Mouse (Mus musculus): ENCODE data around the gene Vmn2r99. TPM values are rescaled to one million over a fixed set of nuclear protein-coding genes. Genes with fewer than 3 reads are reported as not detected.

Gene Vmn2r99
- polyA plus RNA-seq (2012; rRNA removed) = not detected in 2 replicates

GRCm38 (mm10) chr17:19361649-19362048 lies at the start of gene Vmn2r99:
TSS of gene Vmn2r99 (plus strand) at chr17:19361949.
- no peak for DNase-seq (ENCODE audit: low read depth, low spot score)

- DNase-seq (ENCODE audit: low read depth, low spot score) = no peak
Measured at GRCm38 (mm10) chr17:19437623-19438022, 75.9 kb downstream of the Vmn2r99 start.

GRCm38 (mm10) chr17:19444932-19445331 lies 83.2 kb downstream of the Vmn2r99 start:
- no peak for DNase-seq (ENCODE audit: low read depth, low spot score)
- WGBS = 90% methylated on average over 1 of the region's 1 CpGs

More at GRCm38 (mm10) chr17:19437623-19438022, 75.9 kb downstream of the Vmn2r99 start:
- 92% methylated on average over 3 of the region's 3 CpGs for WGBS

Other genes with a start within 250 kb of the Vmn2r99 start
- not detected in 2 replicates for gene Vmn2r100, start 142.8 kb downstream of the Vmn2r99 start, polyA plus RNA-seq (2012; rRNA removed)
- not detected in 2 replicates for gene Vmn2r101, start 215.3 kb downstream of the Vmn2r99 start, polyA plus RNA-seq (2012; rRNA removed)